In the genomic region with DNA sequence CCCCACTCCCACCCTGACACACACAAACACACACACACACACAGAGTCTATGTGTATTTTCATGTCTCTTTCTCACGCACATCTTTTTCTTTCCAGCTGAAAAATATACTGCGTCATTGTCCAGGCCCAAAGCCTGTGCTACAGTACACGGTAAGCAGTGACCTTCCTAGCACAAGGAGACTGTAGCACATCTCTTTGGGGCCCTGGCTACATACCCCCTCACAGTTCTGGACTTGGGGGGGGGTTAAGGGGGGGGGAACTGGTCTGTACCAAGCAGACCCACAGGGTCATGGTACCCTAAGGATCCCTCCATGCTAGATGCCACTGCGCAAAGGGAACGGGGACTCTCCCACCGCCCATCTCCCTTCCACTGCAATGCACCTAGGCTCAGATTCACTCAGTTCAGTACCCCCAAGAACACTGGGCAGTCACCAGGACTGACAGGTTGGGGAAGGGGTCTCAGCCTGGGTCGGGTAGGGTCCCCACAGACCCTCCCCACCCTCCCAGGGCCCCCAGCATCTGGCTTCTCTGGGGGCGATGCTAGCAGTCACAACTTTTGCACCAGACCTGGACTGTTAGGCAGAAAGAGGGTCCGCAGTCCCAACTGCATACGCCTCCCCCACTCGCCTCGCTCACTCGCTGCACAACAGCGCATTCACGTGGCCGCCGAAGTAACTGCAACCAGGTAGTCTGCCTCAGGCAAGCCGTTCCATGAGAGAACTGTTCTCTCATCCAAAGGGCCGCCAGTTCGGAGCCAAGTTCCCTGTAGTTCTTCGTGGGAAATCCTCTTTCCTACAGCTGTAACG, we compare ENCODE assay signal across 8 mouse cellular contexts.
A peak's percentile ranks its signal among the peaks of the same experiment; 100 is the strongest.
DNase-seq lines count a peak whose midpoint lies in the region; ATAC-seq and TF ChIP-seq lines count a peak whose summit lies in the region.

No protein-coding gene starts in this region.

- peak; percentile 19 for DNase-seq in Muller cell, postnatal 12 days (ENCODE audit: inconsistent ontology term)
- peak; percentile 91 to 94 for DNase-seq in cerebellum, postnatal 14 days
- peak; percentile 65 to 70 for DNase-seq in frontal cortex, postnatal 36 days (ENCODE audit: low spot score in 2 of 2)
- DNase-seq in induced T-regulatory cell, adult 2 months (ENCODE audit: low read depth), result peak; percentile 28
- DNase-seq in left cerebral cortex, adult 2 months (ENCODE audit: extremely low spot score in 1 of 2, low spot score in 2 of 2), result peak; percentile 74 to 82
- DNase-seq in skeletal muscle tissue, adult 2 months (ENCODE audit: low read depth, low spot score), result peak; percentile 21
- DNase-seq in yolk sac, embryonic 10.5 days (ENCODE audit: low spot score), result peak; percentile 76

- H3K27ac ChIP-seq in left cerebral cortex, adult 2 months, result no peak overlapping the region

- intact Hi-C loops in left cerebral cortex, adult 2 months (cut with DNase I), result no loop called here

- peak; percentile 84 for TF ChIP-seq CTCF in left cerebral cortex, adult 2 months (IDR thresholded peaks at IDR 0.05)

- peak; percentile 73 for ATAC-seq in megakaryocyte-erythroid progenitor cell, adult 5-6 weeks (replicated peaks; ENCODE audit: low FRiP score, low TSS enrichment, poor library complexity, severe bottlenecking)

- H3K4me3 ChIP-seq in left cerebral cortex, adult 2 months, result no peak overlapping the region

Comparison
In these comparisons a context has a peak if more than half of its experiments do, and no peak if none do; other contexts are left out.
1. DNase-seq: peak in every context shown above with its lines; median percentile 92 in cerebellum, postnatal 14 days; 78 in left cerebral cortex, adult 2 months; 76 in yolk sac, embryonic 10.5 days; 68 in frontal cortex, postnatal 36 days; 28 in induced T-regulatory cell, adult 2 months; 21 in skeletal muscle tissue, adult 2 months; 19 in Muller cell, postnatal 12 days.